Mouse (Mus musculus) stomach, embryonic 15.5 days (tissue): ENCODE measurements around the gene Ufc1. TPM values are rescaled to one million over a fixed set of nuclear protein-coding genes. Genes with fewer than 3 reads are reported as not detected.
A peak's percentile ranks its signal among the peaks of the same experiment; 100 is the strongest.
"Not testable (repeated sequence)": the region's sequence is repeated elsewhere in the genome, so short reads cannot be mapped to it uniquely, and the experiment has no call there.

ENCODE experiments used
- ATAC-seq: fragments of 200-750 bp; cut with Nextera tagmentation; 2 replicates; pipeline ENCODE4 v1.8.0; 2017; ENCODE audit warnings: low read depth, moderate number of reproducible peaks, moderate TSS enrichment; ENCODE audit not compliant: insufficient read depth, low FRiP score
- H3K27ac ChIP-seq: fragments of 300-500 bp; sonication (generic); 2 replicates; pipeline ENCODE4 v1.5.1; 2015; ENCODE audit warnings: mild to moderate bottlenecking, inconsistent platforms
- H3K27me3 ChIP-seq: fragments of 300-500 bp; sonication (generic); replicated peaks from 2 replicates; pipeline ENCODE4 v1.6.1; 2015; ENCODE audit warnings: inconsistent platforms
- H3K36me3 ChIP-seq: fragments of 300-500 bp; sonication (generic); 2 replicates; pipeline ENCODE4 v1.6.1; 2015; ENCODE audit warnings: inconsistent platforms
- H3K4me1 ChIP-seq: fragments of 300-500 bp; sonication (generic); 2 replicates; pipeline ENCODE4 v1.6.1; 2015; ENCODE audit warnings: inconsistent platforms
- H3K4me2 ChIP-seq: fragments of 300-500 bp; sonication (generic); 2 replicates; pipeline ENCODE4 v1.6.1; 2015; ENCODE audit warnings: mild to moderate bottlenecking, inconsistent platforms
- H3K4me3 ChIP-seq: fragments of 300-500 bp; sonication (generic); replicated peaks from 2 replicates; pipeline ENCODE4 v1.5.1; 2015; ENCODE audit warnings: inconsistent platforms
- H3K9ac ChIP-seq: fragments of 300-500 bp; sonication (generic); 2 replicates; pipeline ENCODE4 v1.6.1; 2015; ENCODE audit warnings: inconsistent platforms
- H3K9me3 ChIP-seq: fragments of 300-500 bp; sonication (generic); 2 replicates; pipeline ENCODE4 v1.6.1; 2016; ENCODE audit warnings: inconsistent platforms
- WGBS: fragments of 180-500 bp; shearing (Covaris S2); methylation state at CpG from one replicate; pipeline ENCODE4 v1.1.7; 2015; 5-methylcytosine and 5-hydroxymethylcytosine counted together
- polyA plus RNA-seq: library from polyadenylated mRNA; unstranded; fragments of >200 nt; fragmentation: Nextera tagmentation; extraction: Ambion mirVana; gene quantifications from 2 replicates; pipeline ENCODE4 v1.2.1, GENCODE M21; 2015

Ufc1 gene
- polyA plus RNA-seq, 1 experiment from 2014 or later = 94.9 TPM

DNA sequence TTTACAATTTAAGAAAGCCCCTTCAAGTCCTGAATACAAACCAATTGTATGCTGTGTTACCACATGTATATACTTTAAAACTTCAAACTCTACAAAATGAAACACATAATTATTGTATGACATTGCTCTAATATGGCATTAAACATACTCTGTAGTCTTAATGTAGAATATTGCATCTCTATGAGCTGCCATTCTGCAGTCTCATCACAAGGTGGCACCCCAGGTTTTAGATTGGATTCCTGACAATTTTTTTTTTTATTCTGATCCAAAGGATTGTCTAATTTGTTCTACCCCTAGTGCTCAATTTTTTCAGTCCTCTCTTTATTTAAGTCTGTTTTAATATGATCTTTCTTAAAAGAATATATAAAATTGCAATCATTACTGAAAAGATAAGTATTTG, 26.6 kb upstream of the Ufc1 start:
- H3K27me3 ChIP-seq = no peaks in the 10 kb centered on the region
- H3K4me3 ChIP-seq = no peak overlapping the region
- no peak overlapping the region for H3K27ac ChIP-seq
- H3K9ac ChIP-seq = no peak overlapping the region
- no peaks in the 10 kb centered on the region for H3K36me3 ChIP-seq
- H3K9me3 ChIP-seq = no peaks in the 10 kb centered on the region
- no peak for ATAC-seq
- no peak overlapping the region for H3K4me2 ChIP-seq
- H3K4me1 ChIP-seq = no peaks in the 10 kb centered on the region

GRCm38 (mm10) chr1:171320151-171320550, 25.3 kb upstream of the Ufc1 start:
- WGBS = 36% methylated on average over 5 of the region's 5 CpGs
- Histone ChIP-seq H3K4me3 (peak overlapping the region; percentile 5; the same call in 1 of the 2 replicates), H3K4me1 (no peaks in the 10 kb centered on the region), H3K27me3 (no peaks in the 10 kb centered on the region), H3K4me2 (peak overlapping the region; percentile 19; the same call in 1 of the 2 replicates), H3K27ac (no peak overlapping the region), H3K36me3 (no peaks in the 10 kb centered on the region), H3K9ac (no peak overlapping the region), H3K9me3 (no peaks in the 10 kb centered on the region)
- ATAC-seq = no peak

DNA sequence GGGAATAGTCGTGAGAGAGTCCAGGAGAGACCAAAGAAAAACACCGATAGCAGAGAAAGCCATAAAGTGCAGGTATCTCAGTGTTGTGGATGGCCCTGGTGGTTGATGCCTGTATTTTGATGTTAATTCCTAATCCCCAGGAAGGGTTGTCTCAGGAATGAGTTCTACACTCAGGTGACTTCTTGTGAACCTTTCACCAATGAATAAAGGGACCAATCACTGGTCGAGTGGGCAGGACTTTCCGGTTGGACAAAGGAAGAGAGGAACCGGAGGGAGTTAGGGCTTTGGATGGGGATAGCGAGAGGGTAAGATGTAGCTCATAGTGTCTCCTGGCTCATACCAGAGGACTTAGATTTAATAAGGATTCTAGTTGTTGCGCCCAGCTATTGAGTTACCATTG, 24.9 kb upstream of the Ufc1 start:
- WGBS = 24% methylated on average over 7 of the region's 7 CpGs
- H3K27ac ChIP-seq = no peak overlapping the region
- peak overlapping the region; percentile 5; the same call in 1 of the 2 replicates for H3K4me3 ChIP-seq
- H3K4me2 ChIP-seq = peak overlapping the region; percentile 19; the same call in 1 of the 2 replicates
- H3K9ac ChIP-seq = no peak overlapping the region
- no peaks in the 10 kb centered on the region for H3K4me1 ChIP-seq
- H3K36me3 ChIP-seq = no peaks in the 10 kb centered on the region
- no peaks in the 10 kb centered on the region for H3K27me3 ChIP-seq
- no peak for ATAC-seq
- H3K9me3 ChIP-seq = no peaks in the 10 kb centered on the region

DNA sequence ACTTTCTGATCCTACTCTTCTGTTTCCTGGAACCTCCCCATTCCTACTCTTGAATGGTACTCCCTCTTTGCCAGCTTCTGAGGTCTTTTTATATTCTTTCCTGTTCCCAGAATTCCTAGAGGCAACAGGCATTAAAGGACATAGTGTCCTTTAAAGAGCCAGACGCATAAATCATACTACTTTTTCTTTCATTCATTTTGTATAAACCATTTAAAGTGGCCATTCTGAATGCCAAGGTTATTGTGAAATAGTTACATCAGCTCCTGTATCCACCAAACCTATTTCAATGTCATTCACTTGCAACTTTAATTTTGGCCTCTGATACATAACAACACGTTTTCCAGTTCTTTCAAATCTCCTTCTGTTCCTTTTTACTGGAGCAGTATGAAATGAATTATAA, 14.5 kb upstream of the Ufc1 start:
- Histone ChIP-seq H3K9ac (no peak overlapping the region), H3K9me3 (no peaks in the 10 kb centered on the region), H3K36me3 (no peaks in the 10 kb centered on the region), H3K4me1 (no peaks in the 10 kb centered on the region), H3K27ac (no peak overlapping the region), H3K4me2 (no peak overlapping the region), H3K27me3 (no peaks in the 10 kb centered on the region), H3K4me3 (no peak overlapping the region)
- no peak for ATAC-seq
- 68% methylated on average over 2 of the region's 2 CpGs for WGBS

DNA sequence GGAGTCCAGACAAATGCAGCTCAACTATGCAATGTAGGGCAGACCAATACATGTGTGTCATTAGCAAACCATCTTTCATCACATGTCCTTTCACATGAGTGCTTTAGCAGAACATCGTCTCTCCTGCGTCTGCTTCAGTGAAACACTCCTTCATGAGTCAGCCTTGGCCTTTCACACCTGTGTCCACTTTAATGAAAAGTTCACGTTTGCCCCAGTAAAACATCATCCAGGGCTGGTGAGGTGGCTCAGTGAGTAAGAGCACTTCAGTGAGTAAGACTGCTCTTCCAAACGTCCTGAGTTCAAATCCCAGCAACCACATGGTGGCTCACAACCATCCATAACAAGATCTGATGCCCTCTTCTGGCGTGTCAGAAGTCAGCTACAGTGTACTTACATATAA, 11.3 kb upstream of the Ufc1 start:
- not testable (repeated sequence) for H3K27me3 ChIP-seq, H3K9ac ChIP-seq, H3K4me2 ChIP-seq, H3K36me3 ChIP-seq, H3K9me3 ChIP-seq, H3K4me3 ChIP-seq, ATAC-seq, H3K4me1 ChIP-seq, H3K27ac ChIP-seq
- 61% methylated on average over 5 of the region's 5 CpGs for WGBS

GRCm38 (mm10) chr1:171298226-171298625, 3.4 kb upstream of the Ufc1 start:
- WGBS = 60% methylated on average over 3 of the region's 3 CpGs
- H3K9me3 ChIP-seq = no peaks in the 10 kb centered on the region
- H3K9ac ChIP-seq = no peak overlapping the region
- ATAC-seq = no peak
- H3K36me3 ChIP-seq = no peaks in the 10 kb centered on the region
- no peak overlapping the region for H3K27ac ChIP-seq
- H3K4me1 ChIP-seq = peaks cover 7% of the 10 kb centered on the region
- H3K27me3 ChIP-seq = no peaks in the 10 kb centered on the region
- no peak overlapping the region for H3K4me2 ChIP-seq
- H3K4me3 ChIP-seq = no peak overlapping the region

DNA sequence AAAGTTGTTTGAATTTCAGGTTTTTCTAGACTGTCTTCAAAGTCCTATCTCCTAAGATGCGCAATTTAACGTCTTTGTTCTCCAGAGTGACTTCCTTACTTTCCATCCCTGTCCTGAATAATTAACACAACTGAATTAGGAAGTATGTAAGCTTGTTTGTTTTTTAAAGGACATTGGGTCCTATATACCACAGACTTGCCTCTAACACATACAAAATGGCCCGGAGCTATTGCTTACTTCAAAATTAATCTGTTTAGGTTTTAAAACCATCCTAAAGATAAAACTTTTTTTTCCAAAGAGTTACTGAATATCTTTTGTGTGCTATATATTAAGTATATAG, 209 bp upstream of the Ufc1 start:
- H3K36me3 ChIP-seq = no peaks in the 10 kb centered on the region
- ATAC-seq = no peak
- H3K27me3 ChIP-seq = no peaks in the 10 kb centered on the region
- H3K4me2 ChIP-seq = peak overlapping the region; percentile 72
- peak overlapping the region; percentile 81 for H3K4me3 ChIP-seq
- peak overlapping the region; percentile 84; the same call in 1 of the 2 replicates for H3K9ac ChIP-seq
- H3K9me3 ChIP-seq = no peaks in the 10 kb centered on the region
- 14% methylated on average over 3 of the region's 3 CpGs for WGBS
- peak overlapping the region; percentile 98 for H3K27ac ChIP-seq
- H3K4me1 ChIP-seq = peaks cover 9% of the 10 kb centered on the region

- H3K4me2 ChIP-seq = peak overlapping the region; percentile 72
- no peaks in the 10 kb centered on the region for H3K27me3 ChIP-seq
- peak overlapping the region; percentile 81 for H3K4me3 ChIP-seq
- WGBS = 39% methylated on average over 5 of the region's 5 CpGs
- H3K9ac ChIP-seq = peak overlapping the region; percentile 84; the same call in 1 of the 2 replicates
- ATAC-seq = no peak
- H3K4me1 ChIP-seq = peaks cover 9% of the 10 kb centered on the region
- H3K9me3 ChIP-seq = no peaks in the 10 kb centered on the region
- H3K36me3 ChIP-seq = peaks cover 5% of the 10 kb centered on the region; the same call in 1 of the 2 replicates
- peak overlapping the region; percentile 98 for H3K27ac ChIP-seq
These were observed 922 bp downstream of the Ufc1 start for GRCm38 (mm10) chr1:171293906-171294297.

DNA sequence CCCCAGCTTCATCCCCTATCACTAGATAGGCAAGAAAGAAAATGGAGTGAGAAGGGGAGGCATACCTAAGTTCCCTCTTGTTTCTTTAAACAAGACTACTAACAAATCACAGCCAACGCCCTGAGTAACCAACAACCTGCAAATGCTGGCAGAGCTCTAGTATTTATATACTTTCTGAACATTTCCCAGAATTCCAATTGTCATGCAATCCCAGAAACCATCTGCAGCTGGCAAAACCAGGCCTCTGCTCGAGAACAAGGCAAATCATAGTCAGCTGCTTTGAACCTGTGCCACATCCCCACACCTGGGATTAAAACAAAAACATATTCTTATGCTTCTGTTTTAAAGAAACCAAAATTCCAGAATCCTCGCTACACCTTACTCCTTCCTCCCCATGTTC, 1.5 kb downstream of the Ufc1 start:
- Histone ChIP-seq H3K4me3 (no peak overlapping the region), H3K27ac (no peak overlapping the region; the same call in 1 of the 2 replicates), H3K9ac (no peak overlapping the region), H3K9me3 (no peaks in the 10 kb centered on the region), H3K4me2 (peak overlapping the region; percentile 72), H3K36me3 (peaks cover 10% of the 10 kb centered on the region), H3K4me1 (peaks cover 9% of the 10 kb centered on the region), H3K27me3 (no peaks in the 10 kb centered on the region)
- no peak for ATAC-seq
- 83% methylated on average over 3 of the region's 3 CpGs for WGBS

DNA sequence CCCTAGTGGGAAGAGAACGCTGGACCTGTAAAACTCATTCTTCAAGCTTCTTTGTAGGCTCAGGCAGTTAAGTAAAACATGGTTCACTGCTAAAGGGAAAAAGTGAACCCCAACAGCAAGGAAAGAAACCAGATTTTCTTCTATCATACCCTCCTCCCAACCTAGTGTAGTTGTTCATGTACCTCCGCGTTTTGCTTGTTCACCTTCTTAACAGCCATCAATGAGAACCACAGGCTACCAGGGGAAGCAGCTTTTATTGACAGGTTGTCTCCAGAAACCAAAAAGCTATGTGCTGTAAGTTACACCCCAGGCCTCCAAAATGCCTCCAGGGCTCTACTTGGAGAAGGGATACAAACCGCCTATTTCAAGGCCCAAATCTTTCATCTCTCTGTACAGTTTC, 6.5 kb downstream of the Ufc1 start:
- H3K9me3 ChIP-seq = no peaks in the 10 kb centered on the region
- no peaks in the 10 kb centered on the region for H3K27me3 ChIP-seq
- peak overlapping the region; percentile 29 for H3K4me2 ChIP-seq
- H3K9ac ChIP-seq = no peak overlapping the region
- peaks cover 17% of the 10 kb centered on the region for H3K4me1 ChIP-seq
- H3K4me3 ChIP-seq = peak overlapping the region; percentile 90; the same call in 1 of the 2 replicates
- ATAC-seq = no peak
- peak overlapping the region; percentile 44; the same call in 1 of the 2 replicates for H3K27ac ChIP-seq
- peaks cover 30% of the 10 kb centered on the region for H3K36me3 ChIP-seq
- 58% methylated on average over 4 of the region's 4 CpGs for WGBS

GRCm38 (mm10) chr1:171287136-171288081, 7.4 kb downstream of the Ufc1 start, which contains the start of gene Usp21:
Gene Usp21 (minus strand): TSS chr1:171287991.
- Histone ChIP-seq H3K9me3 (no peaks in the 10 kb centered on the region), H3K36me3 (peaks cover 32% of the 10 kb centered on the region), H3K4me3 (peak within 1 kb of the TSS; percentile 90), H3K4me2 (peak within 1 kb of the TSS; percentile 78), H3K4me1 (peaks cover 15% of the 10 kb centered on the region), H3K27ac (peak within 1 kb of the TSS; percentile 86), H3K9ac (peak within 1 kb of the TSS; percentile 89), H3K27me3 (no peaks in the 10 kb centered on the region)
- WGBS = under 1% methylated on average over 49 of the region's 49 CpGs
- peak; percentile 96 for ATAC-seq

- 87% methylated on average over 19 of the region's 19 CpGs for WGBS
- no peaks in the 10 kb centered on the region for H3K27me3 ChIP-seq
These were observed 8.3 kb downstream of the Ufc1 start for GRCm38 (mm10) chr1:171286517-171286916.

More at GRCm38 (mm10) chr1:171286517-171286916, 8.3 kb downstream of the Ufc1 start:
- ATAC-seq = no peak
- H3K4me3 ChIP-seq = peak overlapping the region; percentile 90
- peaks cover 33% of the 10 kb centered on the region for H3K36me3 ChIP-seq
- peaks cover 15% of the 10 kb centered on the region for H3K4me1 ChIP-seq
- no peak overlapping the region for H3K9ac ChIP-seq
- no peaks in the 10 kb centered on the region for H3K9me3 ChIP-seq
- H3K27ac ChIP-seq = no peak overlapping the region
- H3K4me2 ChIP-seq = peak overlapping the region; percentile 78
